In the genomic region with DNA sequence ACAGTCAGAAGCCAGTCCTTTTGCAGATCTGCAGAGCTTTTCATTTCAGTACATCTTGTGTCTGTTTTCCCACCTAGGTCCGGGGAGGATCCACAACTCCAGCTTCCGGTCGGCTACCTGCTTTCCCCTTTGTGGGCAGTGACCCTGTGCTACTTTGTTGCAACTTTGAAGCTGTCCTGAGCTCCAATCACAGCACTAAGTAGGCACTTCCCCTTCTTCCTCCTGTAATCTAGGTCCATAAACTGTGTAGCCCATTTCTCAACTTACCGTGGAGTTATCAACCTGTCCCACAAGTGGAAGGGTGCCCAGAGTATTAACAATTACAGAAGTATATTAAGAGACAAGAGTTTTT, we compare ENCODE assay signal across 8 mouse cellular contexts. TPM values are rescaled to one million over a fixed set of nuclear protein-coding genes. Genes with fewer than 3 reads are reported as not detected.
A peak's percentile ranks its signal among the peaks of the same experiment; 100 is the strongest.
DNase-seq lines count a peak whose midpoint lies in the region; ATAC-seq and TF ChIP-seq lines count a peak whose summit lies in the region.

No protein-coding gene starts in this region.

- ATAC-seq in lung, postnatal 0 days: peak; percentile 63
- no peak for ATAC-seq in forebrain, embryonic 11.5 days (replicated peaks; ENCODE audit: low FRiP score)
- peak; percentile 44 for ATAC-seq in liver, embryonic 11.5 days (replicated peaks; ENCODE audit: low FRiP score)

- TF ChIP-seq EP300 in lung, postnatal 0 days (IDR thresholded peaks at IDR 0.05): no peak

- H3K36me3 ChIP-seq in lung, postnatal 0 days (ENCODE audit: insufficient read depth, low read length): no peaks in the 10 kb centered on the region
- no peaks in the 10 kb centered on the region for H3K36me3 ChIP-seq in forebrain, embryonic 11.5 days (ENCODE audit: control insufficient read depth, insufficient read depth, low read length)
- H3K36me3 ChIP-seq in liver, embryonic 11.5 days (ENCODE audit: control insufficient read depth, insufficient read depth, low read length): no peaks in the 10 kb centered on the region
- H3K36me3 ChIP-seq in small intestine, adult 2 months (ENCODE audit: control insufficient read depth, insufficient read depth, low read length): no peaks in the 10 kb centered on the region

- DNase-seq in lung, postnatal 0 days (ENCODE audit: low spot score): no peak
- DNase-seq in lung, postnatal 10 days: no peak
- no peak for DNase-seq in forebrain, embryonic 11.5 days (ENCODE audit: low spot score)
- no peak for DNase-seq in liver, embryonic 11.5 days (ENCODE audit: low spot score)
- no peak for DNase-seq in adrenal gland, postnatal 36 days
- no peak for DNase-seq in cerebellum, adult 8-10 months
- DNase-seq in B cell, adult 2 months: no peak

- no peak overlapping the region for H3K27ac ChIP-seq in lung, postnatal 0 days (ENCODE audit: low read length)
- H3K27ac ChIP-seq in forebrain, embryonic 11.5 days (ENCODE audit: low read depth, low read length): no peak overlapping the region
- no peak overlapping the region for H3K27ac ChIP-seq in liver, embryonic 11.5 days (ENCODE audit: low read depth, low read length)
- H3K27ac ChIP-seq in small intestine, adult 2 months (ENCODE audit: insufficient read depth, low read depth, low read length): peak overlapping the region; percentile 30; the same call in 1 of the 2 replicates

- H3K4me2 ChIP-seq in lung, postnatal 0 days (replicated peaks; ENCODE audit: low read depth, low read length): peak overlapping the region; percentile 43
- peak overlapping the region; percentile 45; the same call in 1 of the 2 replicates for H3K4me2 ChIP-seq in forebrain, embryonic 11.5 days (ENCODE audit: low read depth, low read length, severe bottlenecking)
- peak overlapping the region; percentile 63 for H3K4me2 ChIP-seq in liver, embryonic 11.5 days

- H3K4me3 ChIP-seq in lung, postnatal 0 days (ENCODE audit: low read depth, low read length): peak overlapping the region; percentile 64
- H3K4me3 ChIP-seq in forebrain, embryonic 11.5 days (ENCODE audit: low read depth, low read length): peak overlapping the region; percentile 54
- peak overlapping the region; percentile 61 for H3K4me3 ChIP-seq in liver, embryonic 11.5 days (ENCODE audit: low read depth, low read length)
- H3K4me3 ChIP-seq in small intestine, adult 2 months (ENCODE audit: low read depth, low read length): peak overlapping the region; percentile 94

- H3K9ac ChIP-seq in lung, postnatal 0 days (replicated peaks; ENCODE audit: low read depth): peak overlapping the region; percentile 48
- H3K9ac ChIP-seq in forebrain, embryonic 11.5 days (ENCODE audit: low read length): peak overlapping the region; percentile 35
- 0 out of 2 replicates have a peak overlapping the region, but pooled peaks have one; percentile 35 for H3K9ac ChIP-seq in liver, embryonic 11.5 days (ENCODE audit: low read depth, low read length)

- 8% methylated on average over 4 of the region's 4 CpGs for WGBS in lung, postnatal 0 days
- WGBS in forebrain, embryonic 11.5 days: 11% methylated on average over 4 of the region's 4 CpGs
- WGBS in liver, embryonic 11.5 days: 13% methylated on average over 4 of the region's 4 CpGs
- WGBS in small intestine, adult 2 months: 4% methylated on average over 4 of the region's 4 CpGs

- no peaks in the 10 kb centered on the region for H3K9me3 ChIP-seq in lung, postnatal 0 days (ENCODE audit: low read length)
- no peaks in the 10 kb centered on the region for H3K9me3 ChIP-seq in forebrain, embryonic 11.5 days (ENCODE audit: control insufficient read depth, low read length)
- H3K9me3 ChIP-seq in liver, embryonic 11.5 days (ENCODE audit: control insufficient read depth, low read length): no peaks in the 10 kb centered on the region

- TF ChIP-seq POLR2A in small intestine, adult 2 months (IDR thresholded peaks at IDR 0.05; ENCODE audit: low read depth, low read length): no peak

- no peaks in the 10 kb centered on the region for H3K4me1 ChIP-seq in lung, postnatal 0 days (ENCODE audit: insufficient read depth, low read depth, low read length)
- no peaks in the 10 kb centered on the region for H3K4me1 ChIP-seq in forebrain, embryonic 11.5 days (replicated peaks; ENCODE audit: control insufficient read depth, insufficient read depth, low read length)
- H3K4me1 ChIP-seq in liver, embryonic 11.5 days (replicated peaks; ENCODE audit: control insufficient read depth, insufficient read depth, low read length): no peaks in the 10 kb centered on the region
- H3K4me1 ChIP-seq in small intestine, adult 2 months (ENCODE audit: control insufficient read depth, insufficient read depth, insufficient read length, low read length): no peaks in the 10 kb centered on the region

- H3K27me3 ChIP-seq in lung, postnatal 0 days (replicated peaks; ENCODE audit: insufficient read depth, low read length): no peaks in the 10 kb centered on the region
- H3K27me3 ChIP-seq in forebrain, embryonic 11.5 days (ENCODE audit: control insufficient read depth, insufficient read depth, low read length): no peaks in the 10 kb centered on the region
- H3K27me3 ChIP-seq in liver, embryonic 11.5 days (replicated peaks; ENCODE audit: control insufficient read depth, insufficient read depth, low read length): no peaks in the 10 kb centered on the region
- no peaks in the 10 kb centered on the region for H3K27me3 ChIP-seq in small intestine, adult 2 months (ENCODE audit: control insufficient read depth, insufficient read depth, low read length)

- no peak for TF ChIP-seq CTCF in lung, postnatal 0 days (IDR thresholded peaks at IDR 0.05)
- no peak for TF ChIP-seq CTCF in small intestine, adult 2 months (IDR thresholded peaks at IDR 0.05; ENCODE audit: extremely low read depth, insufficient read length, insufficient replicate concordance, low read depth, low read length)

RNA-seq across cellular contexts. Expression of a gene that starts 0.3 kb away (rescaled TPM):
- polyA plus RNA-seq in lung, postnatal 0 days (2015; fragmentation: Nextera tagmentation; extraction: Ambion mirVana): 4.3 TPM in 2 replicates
- polyA plus RNA-seq in forebrain, embryonic 11.5 days (2014; fragmentation: Nextera tagmentation; extraction: Ambion mirVana): 9.4 and 11.7 TPM in 2 replicates
- polyA plus RNA-seq in liver, embryonic 11.5 days (2014; fragmentation: Nextera tagmentation; extraction: Ambion mirVana): 4.4 TPM in 2 replicates
- polyA plus RNA-seq in small intestine, adult 2 months (2012; rRNA removed): 0.30 and 0.34 TPM in 2 replicates
- 1 to 10 TPM; 4.4 to 5.7 TPM for total RNA-seq in adrenal gland, postnatal 36 days (2021)

RNA-seq across cellular contexts. Expression of a gene that starts 39.4 kb away (rescaled TPM):
- 1.6 TPM in 1 of 2 replicates, not detected in the other for polyA plus RNA-seq in lung, postnatal 0 days (2015; fragmentation: Nextera tagmentation; extraction: Ambion mirVana)
- 1.2 and 1.7 TPM in 2 replicates for polyA plus RNA-seq in forebrain, embryonic 11.5 days (2014; fragmentation: Nextera tagmentation; extraction: Ambion mirVana)
- 1.5 and 2.7 TPM in 2 replicates for polyA plus RNA-seq in liver, embryonic 11.5 days (2014; fragmentation: Nextera tagmentation; extraction: Ambion mirVana)
- polyA plus RNA-seq in small intestine, adult 2 months (2012; rRNA removed): not detected in 2 replicates
- 1 to 10 TPM; 3.2 to 3.8 TPM for total RNA-seq in adrenal gland, postnatal 36 days (2021)
